8 mouse cellular contexts compared by ENCODE assay signal in genomic region chr13:92733252-92733651, GRCm38 (mm10).
DNase-seq lines count a peak whose midpoint lies in the region; ATAC-seq and TF ChIP-seq lines count a peak whose summit lies in the region.

No protein-coding gene starts in this region.

- no peaks in the 10 kb centered on the region for H3K27me3 ChIP-seq in embryonic facial prominence, embryonic 14.5 days (replicated peaks; ENCODE audit: control insufficient read depth, insufficient read depth, low read length)
- H3K27me3 ChIP-seq in liver, embryonic 14.5 days (ENCODE audit: control insufficient read depth, insufficient read depth, low read length) = no peaks in the 10 kb centered on the region
- H3K27me3 ChIP-seq in neural tube, embryonic 13.5 days = no peaks in the 10 kb centered on the region

- DNase-seq in ovary, postnatal 36 days (ENCODE audit: low spot score) = peak; percentile 66
- no peak for DNase-seq in ovary, postnatal 10 days (ENCODE audit: low spot score)
- DNase-seq in embryonic facial prominence, embryonic 14.5 days (ENCODE audit: low spot score) = peak; percentile 36
- DNase-seq in liver, embryonic 14.5 days (ENCODE audit: low read depth in 3 of 3, low spot score in 3 of 3) = peak in 2 of 3 experiments; percentile 26 to 39
- DNase-seq in thymus, postnatal 36 days = peak; percentile 83 to 84

- 30% methylated on average over 9 of the region's 9 CpGs for WGBS in bone marrow, adult 2 months
- 44% methylated on average over 9 of the region's 9 CpGs for WGBS in embryonic facial prominence, embryonic 14.5 days
- 28% methylated on average over 9 of the region's 9 CpGs for WGBS in liver, embryonic 14.5 days (ENCODE audit: insufficient replicate concordance)
- WGBS in neural tube, embryonic 13.5 days = 33% methylated on average over 9 of the region's 9 CpGs

- no peak overlapping the region for H3K9ac ChIP-seq in embryonic facial prominence, embryonic 14.5 days (ENCODE audit: low read depth, low read length)
- no peak overlapping the region; the same call in 1 of the 2 replicates for H3K9ac ChIP-seq in liver, embryonic 14.5 days (replicated peaks)
- H3K9ac ChIP-seq in neural tube, embryonic 13.5 days = no peak overlapping the region

- no peak for TF ChIP-seq POLR2A in bone marrow, adult 2 months (IDR thresholded peaks at IDR 0.05; ENCODE audit: borderline replicate concordance, control insufficient read depth, low read depth, low read length)

- ATAC-seq in embryonic facial prominence, embryonic 14.5 days (ENCODE audit: low read depth) = no peak
- ATAC-seq in inflammation-experienced regulatory T-cells, adult 6 months = peak; percentile 82
- peak; percentile 59; the same call in 1 of the 2 replicates for ATAC-seq in liver, embryonic 14.5 days (ENCODE audit: insufficient read depth)
- peak; percentile 8; the same call in 1 of the 2 replicates for ATAC-seq in neural tube, embryonic 13.5 days (ENCODE audit: low read depth)

- no peaks in the 10 kb centered on the region for H3K36me3 ChIP-seq in embryonic facial prominence, embryonic 14.5 days (ENCODE audit: control insufficient read depth, insufficient read depth, low read length)
- H3K36me3 ChIP-seq in liver, embryonic 14.5 days (replicated peaks; ENCODE audit: control insufficient read depth, insufficient read depth, low read depth) = no peaks in the 10 kb centered on the region
- no peaks in the 10 kb centered on the region for H3K36me3 ChIP-seq in neural tube, embryonic 13.5 days

- H3K4me1 ChIP-seq in bone marrow, adult 2 months (ENCODE audit: control insufficient read depth, insufficient read depth, low read length) = peaks cover 1% of the 10 kb centered on the region; the same call in 1 of the 2 replicates
- H3K4me1 ChIP-seq in embryonic facial prominence, embryonic 14.5 days (ENCODE audit: control insufficient read depth, insufficient read depth, low read length) = no peaks in the 10 kb centered on the region
- no peaks in the 10 kb centered on the region for H3K4me1 ChIP-seq in liver, embryonic 14.5 days (replicated peaks; ENCODE audit: control insufficient read depth in 2 of 2, insufficient read depth in 2 of 2, low read length in 1 of 2)
- H3K4me1 ChIP-seq in neural tube, embryonic 13.5 days (replicated peaks) = peaks cover 57% of the 10 kb centered on the region

- no peak for TF ChIP-seq EP300 in liver, embryonic 14.5 days (IDR thresholded peaks at IDR 0.05; ENCODE audit: low read depth)

- H3K27ac ChIP-seq in bone marrow, adult 2 months (ENCODE audit: control insufficient read depth, insufficient read depth, low read depth, low read length, poor library complexity) = no peak overlapping the region
- no peak overlapping the region for H3K27ac ChIP-seq in embryonic facial prominence, embryonic 14.5 days (replicated peaks; ENCODE audit: low read depth, low read length)
- H3K27ac ChIP-seq in liver, embryonic 14.5 days = no peak overlapping the region
- peak overlapping the region; percentile 75 for H3K27ac ChIP-seq in neural tube, embryonic 13.5 days (replicated peaks)

- TF ChIP-seq CTCF in bone marrow, adult 2 months (IDR thresholded peaks at IDR 0.05; ENCODE audit: control insufficient read depth, insufficient read depth, low read length) = peak; percentile 88
- TF ChIP-seq CTCF in liver, embryonic 14.5 days (IDR thresholded peaks at IDR 0.05; ENCODE audit: low read depth) = peak; percentile 95

- H3K4me3 ChIP-seq in bone marrow, adult 2 months (replicated peaks; ENCODE audit: control insufficient read depth, low read depth, low read length) = no peak overlapping the region
- H3K4me3 ChIP-seq in embryonic facial prominence, embryonic 14.5 days (ENCODE audit: low read depth, low read length) = no peak overlapping the region
- no peak overlapping the region for H3K4me3 ChIP-seq in liver, embryonic 14.5 days (ENCODE audit: insufficient read depth in 1 of 2, low read depth in 2 of 2, low read length in 2 of 2)
- H3K4me3 ChIP-seq in neural tube, embryonic 13.5 days = no peak overlapping the region

- no peak overlapping the region for H3K4me2 ChIP-seq in embryonic facial prominence, embryonic 14.5 days (ENCODE audit: low read depth, low read length)
- peak overlapping the region; percentile 8; the same call in 1 of the 2 replicates for H3K4me2 ChIP-seq in liver, embryonic 14.5 days (ENCODE audit: low read depth)
- H3K4me2 ChIP-seq in neural tube, embryonic 13.5 days = no peak overlapping the region

- H3K9me3 ChIP-seq in embryonic facial prominence, embryonic 14.5 days (ENCODE audit: control insufficient read depth, low read length) = no peaks in the 10 kb centered on the region
- no peaks in the 10 kb centered on the region for H3K9me3 ChIP-seq in liver, embryonic 14.5 days (ENCODE audit: control insufficient read depth, low read length)
- no peaks in the 10 kb centered on the region for H3K9me3 ChIP-seq in neural tube, embryonic 13.5 days
